Mouse (Mus musculus) CH12.LX (cell line): Measurements from ENCODE around the gene Ror1. TPM values are rescaled to one million over a fixed set of nuclear protein-coding genes. Genes with fewer than 3 reads are reported as not detected.

Source experiments
- DNase-seq: peaks from one replicate; pipeline ENCODE4 v3.0.0-alpha.2; 2013; ENCODE audit errors: extremely low read depth
- H3K27ac ChIP-seq: 2 replicates; pipeline ENCODE4 v1.5.1; 2012; ENCODE audit warnings: low read depth, mild to moderate bottlenecking, control low read depth, moderate library complexity; ENCODE audit not compliant: insufficient read depth
- H3K27me3 ChIP-seq: replicated peaks from 2 replicates; pipeline ENCODE3; 2012; ENCODE audit warnings: inconsistent platforms
- H3K36me3 ChIP-seq, 2 experiments: replicated peaks in 1 of 2; 2 replicates each; pipeline versions ENCODE3 to v1.6.1; 2012; ENCODE audit warnings: inconsistent platforms in 1 of 2, low read length in 1 of 2, mild to moderate bottlenecking in 1 of 2, mixed read lengths in 1 of 2, moderate library complexity in 1 of 2; ENCODE audit not compliant: control insufficient read depth in 1 of 2, insufficient read depth in 1 of 2
- H3K4me1 ChIP-seq, 2 experiments: 2 replicates each; pipeline ENCODE4 v1.6.1; 2012; ENCODE audit warnings: inconsistent platforms in 1 of 2, moderate library complexity in 1 of 2; ENCODE audit not compliant: insufficient read depth in 2 of 2, control insufficient read depth in 1 of 2
- H3K4me2 ChIP-seq: 2 replicates; pipeline ENCODE4 v1.6.1; 2012; ENCODE audit warnings: low read depth, mild to moderate bottlenecking, control low read depth; ENCODE audit not compliant: poor library complexity, insufficient read depth, severe bottlenecking
- H3K4me3 ChIP-seq, 3 experiments: fragments of 150-350 bp in 1 of 3; sonication (generic) in 1 of 3; replicated peaks in 1 of 3; 2 replicates each; pipeline versions ENCODE3 to v1.5.1; 2011 to 2012; ENCODE audit warnings: low read depth in 2 of 3, low read length in 2 of 3, mild to moderate bottlenecking in 2 of 3, moderate library complexity in 2 of 3, control low read depth in 1 of 3, improper control_type of control experiment in 1 of 3, inconsistent platforms in 1 of 3, mixed read lengths in 1 of 3; ENCODE audit not compliant: poor library complexity in 1 of 3
- H3K79me2 ChIP-seq: replicated peaks from 2 replicates; pipeline ENCODE4 v1.6.1; 2012; ENCODE audit warnings: mild to moderate bottlenecking, moderate library complexity; ENCODE audit not compliant: control insufficient read depth, poor library complexity, insufficient read depth, severe bottlenecking; ENCODE audit errors: extremely low read depth
- H3K9ac ChIP-seq: 2 replicates; pipeline ENCODE4 v1.6.1; 2012; ENCODE audit warnings: low read depth, mild to moderate bottlenecking, control low read depth, moderate library complexity; ENCODE audit not compliant: insufficient read depth
- H3K9me3 ChIP-seq: replicated peaks from 2 replicates; pipeline ENCODE3; 2012; ENCODE audit warnings: low read length, inconsistent platforms, mixed read lengths
- BHLHE40 ChIP-seq: IDR thresholded peaks from 2 replicates; pipeline ENCODE4 v1.6.1; 2011; ENCODE audit warnings: mild to moderate bottlenecking, low read depth, low read length, improper control_type of control experiment
- CHD1 ChIP-seq: IDR thresholded peaks from 2 replicates; pipeline ENCODE4 v1.6.1; 2012; ENCODE audit warnings: low read depth, low read length, improper control_type of control experiment, inconsistent platforms
- CHD2 ChIP-seq: IDR thresholded peaks from 2 replicates; pipeline ENCODE4 v1.6.1; 2011; ENCODE audit warnings: low read length, improper control_type of control experiment
- CTCF ChIP-seq, 2 experiments: IDR thresholded peaks in 1 of 2; conservative IDR thresholded peaks in 1 of 2; 2 replicates each; pipeline ENCODE4 v1.5.1; 2011 to 2012; ENCODE audit warnings: low read depth in 2 of 2, low read length in 2 of 2, improper control_type of control experiment in 1 of 2, inconsistent platforms in 1 of 2, mild to moderate bottlenecking in 1 of 2, moderate library complexity in 1 of 2
- ELF1 ChIP-seq: IDR thresholded peaks from 2 replicates; pipeline ENCODE4 v1.6.1; 2014; ENCODE audit warnings: low read depth, mild to moderate bottlenecking, inconsistent platforms, low read length, improper control_type of control experiment
- EP300 ChIP-seq: IDR thresholded peaks from 2 replicates; pipeline ENCODE4 v1.6.1; 2011; ENCODE audit warnings: low read length, improper control_type of control experiment
- GABPA ChIP-seq: IDR thresholded peaks from 2 replicates; pipeline ENCODE4 v1.6.1; 2012; ENCODE audit warnings: low read depth, low read length, improper control_type of control experiment, inconsistent platforms; ENCODE audit not compliant: insufficient replicate concordance
- HCFC1 ChIP-seq: IDR thresholded peaks from 2 replicates; pipeline ENCODE4 v1.6.1; 2012; ENCODE audit warnings: low read depth, mild to moderate bottlenecking, inconsistent platforms, low read length, improper control_type of control experiment
- IRF4 ChIP-seq: IDR thresholded peaks from 2 replicates; pipeline ENCODE4 v1.6.1; 2014; ENCODE audit warnings: low read depth, mild to moderate bottlenecking, inconsistent platforms, low read length, improper control_type of control experiment
- JUND ChIP-seq: conservative IDR thresholded peaks from 2 replicates; pipeline ENCODE4 v1.6.1; 2011; ENCODE audit warnings: low read depth, low read length, improper control_type of control experiment
- KAT2A ChIP-seq: IDR thresholded peaks from 2 replicates; pipeline ENCODE4 v1.6.1; 2012; ENCODE audit warnings: low read length, improper control_type of control experiment, inconsistent platforms; ENCODE audit not compliant: insufficient replicate concordance
- MAFK ChIP-seq: IDR thresholded peaks from 2 replicates; pipeline ENCODE4 v1.6.1; 2011; ENCODE audit warnings: low read length, improper control_type of control experiment; ENCODE audit not compliant: insufficient replicate concordance
- MAX ChIP-seq: IDR thresholded peaks from 2 replicates; pipeline ENCODE4 v1.6.1; 2011; ENCODE audit warnings: low read length, improper control_type of control experiment
- MAZ ChIP-seq: IDR thresholded peaks from 2 replicates; pipeline ENCODE4 v1.6.1; 2012; ENCODE audit warnings: low read depth, mild to moderate bottlenecking, inconsistent platforms, low read length, improper control_type of control experiment, moderate library complexity
- MEF2A ChIP-seq: IDR thresholded peaks from 2 replicates; pipeline ENCODE4 v1.6.1; 2014; ENCODE audit warnings: low read depth, mild to moderate bottlenecking, inconsistent platforms, low read length, improper control_type of control experiment, borderline replicate concordance
- MXI1 ChIP-seq: IDR thresholded peaks from 2 replicates; pipeline ENCODE4 v1.6.1; 2011; ENCODE audit warnings: mild to moderate bottlenecking, low read depth, low read length, improper control_type of control experiment
- MYC ChIP-seq: IDR thresholded peaks from 2 replicates; pipeline ENCODE4 v1.6.1; 2011; ENCODE audit warnings: low read depth, mild to moderate bottlenecking, improper control_type of control experiment, low read length
- NELFE ChIP-seq: IDR thresholded peaks from 2 replicates; pipeline ENCODE4 v1.6.1; 2011; ENCODE audit warnings: low read depth, low read length, improper control_type of control experiment
- NRF1 ChIP-seq: IDR thresholded peaks from 2 replicates; pipeline ENCODE4 v1.6.1; 2014; ENCODE audit warnings: low read depth, mild to moderate bottlenecking, inconsistent platforms, low read length, improper control_type of control experiment, moderate library complexity
- PAX5 ChIP-seq: IDR thresholded peaks from 2 replicates; pipeline ENCODE4 v1.6.1; 2012; ENCODE audit warnings: low read length, inconsistent platforms, mixed read lengths
- POLR2A ChIP-seq: IDR thresholded peaks from 2 replicates; pipeline ENCODE4 v1.6.1; 2011; ENCODE audit warnings: low read depth, mild to moderate bottlenecking, improper control_type of control experiment, low read length
- RCOR1 ChIP-seq: conservative IDR thresholded peaks from 2 replicates; pipeline ENCODE4 v1.6.1; 2012; ENCODE audit warnings: low read depth, mild to moderate bottlenecking, inconsistent platforms, low read length, improper control_type of control experiment
- SIN3A ChIP-seq: IDR thresholded peaks from 2 replicates; pipeline ENCODE4 v1.6.1; 2012; ENCODE audit warnings: low read length, improper control_type of control experiment, inconsistent platforms
- UBTF ChIP-seq: IDR thresholded peaks from 2 replicates; pipeline ENCODE4 v1.6.1; 2012; ENCODE audit warnings: low read depth, mild to moderate bottlenecking, inconsistent platforms, low read length, improper control_type of control experiment, moderate library complexity
- USF1 ChIP-seq: IDR thresholded peaks from 2 replicates; pipeline ENCODE4 v1.6.1; 2014; ENCODE audit warnings: low read depth, mild to moderate bottlenecking, inconsistent platforms, low read length, improper control_type of control experiment
- USF2 ChIP-seq: conservative IDR thresholded peaks from 2 replicates; pipeline ENCODE4 v1.6.1; 2011; ENCODE audit warnings: low read depth, low read length, improper control_type of control experiment
- ZC3H11A ChIP-seq: IDR thresholded peaks from 2 replicates; pipeline ENCODE4 v1.6.1; 2012; ENCODE audit warnings: low read depth, mild to moderate bottlenecking, inconsistent platforms, low read length, improper control_type of control experiment
- ZMIZ1 ChIP-seq: IDR thresholded peaks from 2 replicates; pipeline ENCODE4 v1.6.1; 2012; ENCODE audit warnings: low read depth, mild to moderate bottlenecking, inconsistent platforms, low read length, improper control_type of control experiment
- ZNF384 ChIP-seq: IDR thresholded peaks from 2 replicates; pipeline ENCODE4 v1.6.1; 2012; ENCODE audit warnings: low read depth, low read length, improper control_type of control experiment, inconsistent platforms
- dilution Hi-C: fragments of 300-500 bp; cut with MboI; formaldehyde crosslinking; loops from 2 replicates; pipeline ENCODE4 v1.14.3; 2020; ENCODE audit warnings: low sequenced_read_pairs; ENCODE audit not compliant: extremely low pct_unique_long_range_greater_than_20kb, extremely low pct_ligation_motif_present
- in situ Hi-C: fragments of 300-500 bp; cut with MboI; formaldehyde crosslinking; loops from 3 replicates; pipeline ENCODE4 v1.14.3; 2019; ENCODE audit warnings: low sequenced_read_pairs, low pct_ligation_motif_present, low pct_unique_long_range_greater_than_20kb, mixed read lengths
- polyA plus RNA-seq: library from polyadenylated mRNA; unstranded; fragments of >175 nt; gene quantifications from 2 replicates; pipeline ENCODE4 v1.2.1, GENCODE M21; 2012; ENCODE audit warnings: low read depth; ENCODE audit not compliant: insufficient read length
- total RNA-seq, 2 experiments: library from RNA; depleted of rRNA; stranded (reverse); fragments of 300-350 nt in 1 of 2; fragments of >200 nt in 1 of 2; gene quantifications; 2 replicates each; pipeline ENCODE4 v1.2.3; 2012 to 2014

Ror1 gene
- total and polyA plus RNA-seq, 3 experiments: not detected

GRCm38 (mm10) chr4:100231906-100232305 is 136.3 kb downstream of the Ror1 start:
- no peak overlapping the region for H3K9ac ChIP-seq
- TF ChIP-seq USF2: no peak
- TF ChIP-seq SIN3A: no peak
- TF ChIP-seq CHD1: no peak
- TF ChIP-seq PAX5: no peak
- TF ChIP-seq ZC3H11A: no peak
- TF ChIP-seq ELF1: no peak
- TF ChIP-seq KAT2A: no peak
- no peak for TF ChIP-seq CHD2
- no peak for TF ChIP-seq JUND
- TF ChIP-seq IRF4: no peak
- no peak for TF ChIP-seq RCOR1
- no peak for TF ChIP-seq NRF1
- no peak for TF ChIP-seq GABPA
- no peak for TF ChIP-seq USF1
- TF ChIP-seq MYC: no peak
- no peak for TF ChIP-seq MXI1
- no peak for TF ChIP-seq UBTF
- TF ChIP-seq MAFK: no peak
- no peak for TF ChIP-seq MAZ
- dilution Hi-C loops (no loop called here), in situ Hi-C loops (no loop called here)
- H3K79me2 ChIP-seq: no peaks in the 10 kb centered on the region
- no peak overlapping the region for H3K27ac ChIP-seq
- no peaks in the 10 kb centered on the region for H3K36me3 ChIP-seq
- no peaks in the 10 kb centered on the region for H3K4me1 ChIP-seq
- H3K4me2 ChIP-seq: no peak overlapping the region
- no peak overlapping the region for H3K4me3 ChIP-seq
- H3K9me3 ChIP-seq: peaks cover 23% of the 10 kb centered on the region
- DNase-seq: no peak
- H3K27me3 ChIP-seq: no peaks in the 10 kb centered on the region

GRCm38 (mm10) chr4:100232541-100232940 is 136.9 kb downstream of the Ror1 start:
- Histone ChIP-seq H3K36me3 (no peaks in the 10 kb centered on the region), H3K79me2 (no peaks in the 10 kb centered on the region), H3K9me3 (peaks cover 20% of the 10 kb centered on the region), H3K27ac (no peak overlapping the region), H3K4me2 (no peak overlapping the region), H3K4me3 (no peak overlapping the region), H3K9ac (no peak overlapping the region), H3K27me3 (no peaks in the 10 kb centered on the region), H3K4me1 (no peaks in the 10 kb centered on the region)
- in situ Hi-C loops (no loop called here), dilution Hi-C loops (no loop called here)
- no peak for TF ChIP-seq ZMIZ1
- TF ChIP-seq MEF2A: no peak
- TF ChIP-seq ZNF384: no peak
- TF ChIP-seq PAX5: no peak
- TF ChIP-seq NELFE: no peak
- no peak for TF ChIP-seq CHD1
- no peak for TF ChIP-seq MAX
- TF ChIP-seq HCFC1: no peak
- no peak for TF ChIP-seq JUND
- TF ChIP-seq CTCF (conservative IDR thresholded peaks at IDR 0.05 in 1 of 2, IDR thresholded peaks at IDR 0.05 in 1 of 2; ENCODE audit: low read depth in 2 of 2, low read length in 2 of 2): no peak
- no peak for TF ChIP-seq ELF1
- TF ChIP-seq MXI1: no peak
- TF ChIP-seq MAZ: no peak
- TF ChIP-seq IRF4: no peak
- TF ChIP-seq USF1: no peak
- TF ChIP-seq BHLHE40: no peak
- no peak for TF ChIP-seq EP300
- no peak for TF ChIP-seq CHD2
- TF ChIP-seq POLR2A: no peak
- DNase-seq: no peak
